Mouse (Mus musculus) large intestine, adult 2 months (tissue): Measurements from ENCODE around the gene Nsd2. TPM values are rescaled to one million over a fixed set of nuclear protein-coding genes. Genes with fewer than 3 reads are reported as not detected.
A peak's percentile ranks its signal among the peaks of the same experiment; 100 is the strongest.
"Not testable (repeated sequence)": the region's sequence is repeated elsewhere in the genome, so short reads cannot be mapped to it uniquely, and the experiment has no call there.

Experiments used
- DNase-seq: peaks from one replicate; pipeline ENCODE4 v3.0.0-alpha.2; 2012; ENCODE audit warnings: low read depth, low spot score
- WGBS: fragments of 180-500 bp; shearing (Covaris S2); methylation state at CpG from one replicate; pipeline ENCODE4 v1.1.7; 2018; 5-methylcytosine and 5-hydroxymethylcytosine counted together
- polyA plus RNA-seq: library from polyadenylated mRNA; depleted of rRNA; stranded (reverse); fragments of >200 nt; gene quantifications from 2 replicates; pipeline ENCODE4 v1.2.3, GENCODE M21; 2012; rRNA removed

Nsd2 gene
- polyA plus RNA-seq, 1 experiment: 10.0 TPM

GRCm38 (mm10) chr5:33920924-33921323 lies 100.4 kb downstream of the Nsd2 start:
- no peak for DNase-seq
- WGBS: 73% methylated on average over 4 of the region's 4 CpGs

- 89% methylated on average over 7 of the region's 7 CpGs for WGBS
- no peak for DNase-seq
Measured at GRCm38 (mm10) chr5:33921486-33922235, 101.1 kb downstream of the Nsd2 start.

- 79% methylated on average over 2 of the region's 2 CpGs for WGBS
- DNase-seq: no peak
Measured at GRCm38 (mm10) chr5:33922566-33922965, 102.0 kb downstream of the Nsd2 start.

- no peak for DNase-seq
Measured at GRCm38 (mm10) chr5:33926170-33926569, 105.6 kb downstream of the Nsd2 start.

GRCm38 (mm10) chr5:33932413-33932812 lies 111.9 kb downstream of the Nsd2 start:
- DNase-seq: no peak
- 66% methylated on average over 2 of the region's 2 CpGs for WGBS

- DNase-seq: no peak
Measured at GRCm38 (mm10) chr5:33934081-33934480, 113.6 kb downstream of the Nsd2 start.

GRCm38 (mm10) chr5:33934877-33935276 lies 114.4 kb downstream of the Nsd2 start:
- WGBS: 36% methylated on average over 7 of the region's 7 CpGs
- no peak for DNase-seq

More at GRCm38 (mm10) chr5:33934081-33934480, 113.6 kb downstream of the Nsd2 start:
- 59% methylated on average over 2 of the region's 2 CpGs for WGBS

GRCm38 (mm10) chr5:33935700-33936111 lies 115.2 kb downstream of the Nsd2 start:
- DNase-seq: no peak
- WGBS: 1% methylated on average over 39 of the region's 39 CpGs

- DNase-seq: peak; percentile 97
- under 1% methylated on average over 60 of the region's 61 CpGs for WGBS
Measured at GRCm38 (mm10) chr5:33936120-33936707, 115.7 kb downstream of the Nsd2 start, which contains the start of gene Nelfa. Gene Nelfa, minus strand, starts transcription at chr5:33936413.

- DNase-seq: no peak
- WGBS: 97% methylated on average over 2 of the region's 2 CpGs
Measured at GRCm38 (mm10) chr5:33937230-33937629, 116.7 kb downstream of the Nsd2 start.

- no peak for DNase-seq
- 80% methylated on average over 3 of the region's 3 CpGs for WGBS
Measured at GRCm38 (mm10) chr5:33938448-33938847, 117.9 kb downstream of the Nsd2 start.

- 88% methylated on average over 16 of the region's 16 CpGs for WGBS
Measured at GRCm38 (mm10) chr5:33947035-33947434, 126.5 kb downstream of the Nsd2 start.

More at GRCm38 (mm10) chr5:33947035-33947434, 126.5 kb downstream of the Nsd2 start:
- not testable (repeated sequence) for DNase-seq

Other genes starting within 250 kb of the Nsd2 start
- 23.5 and 24.4 TPM in 2 replicates for gene Fam53a, start 191.1 kb upstream of the Nsd2 start, polyA plus RNA-seq
- gene Gm9903, start 190.8 kb upstream of the Nsd2 start, polyA plus RNA-seq: 0.38 and 0.56 TPM in 2 replicates
- gene Slbp, start 168.2 kb upstream of the Nsd2 start, polyA plus RNA-seq: 21.6 and 28.8 TPM in 2 replicates
- gene Tacc3, start 162.6 kb upstream of the Nsd2 start, polyA plus RNA-seq: 28.5 and 28.7 TPM in 2 replicates
- 31.2 and 41.7 TPM in 2 replicates for gene Tmem129, start 162.3 kb upstream of the Nsd2 start, polyA plus RNA-seq
- gene Fgfr3, start 99.1 kb upstream of the Nsd2 start, polyA plus RNA-seq: 13.9 and 23.0 TPM in 2 replicates
- 62.5 and 92.7 TPM in 2 replicates for gene Letm1, start 37.9 kb upstream of the Nsd2 start, polyA plus RNA-seq
- gene Nelfa, start 115.7 kb downstream of the Nsd2 start, polyA plus RNA-seq: 28.5 and 32.8 TPM in 2 replicates
- gene Gm1673, start 162.7 kb downstream of the Nsd2 start, polyA plus RNA-seq: 3.7 and 4.3 TPM in 2 replicates
- gene Nat8l, start 175.3 kb downstream of the Nsd2 start, polyA plus RNA-seq: 0.47 and 0.61 TPM in 2 replicates